Mouse (Mus musculus) R1 (cell line): ENCODE measurements at regions not wholly inside any gene's neighbourhood (a gene's known extent, or its start where the extent isn't known, plus 50 kb on each side); places are given as distances from the start of the nearest gene placed in this dataset.
"Not testable (repeated sequence)": the region's sequence is repeated elsewhere in the genome, so short reads cannot be mapped to it uniquely, and the experiment has no call there.

ENCODE experiments used
- DNase-seq: peaks from one replicate; pipeline ENCODE4 v3.0.0-alpha.2; 2018; ENCODE audit warnings: low read depth, low spot score

DNA sequence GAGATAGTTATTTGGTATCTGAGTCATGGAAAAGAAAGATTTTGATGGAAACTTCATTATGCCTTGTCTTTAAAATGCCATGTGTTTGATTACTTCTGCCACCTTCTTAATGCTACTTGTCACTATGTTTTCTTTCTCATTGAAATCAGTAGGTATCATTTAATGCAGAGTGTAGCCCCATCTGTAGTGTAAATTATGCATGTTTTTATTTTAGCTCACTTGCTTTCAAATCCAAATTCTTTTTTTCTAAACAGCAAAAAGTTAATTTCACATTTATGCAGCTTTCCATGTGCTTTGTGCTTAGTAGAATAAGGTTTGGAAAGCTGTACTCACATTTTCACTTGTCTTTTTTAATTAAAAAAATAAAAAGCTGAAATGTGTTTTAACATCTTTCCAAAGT is 748.0 kb upstream of the Epha7 start:
- DNase-seq = no peak

DNA sequence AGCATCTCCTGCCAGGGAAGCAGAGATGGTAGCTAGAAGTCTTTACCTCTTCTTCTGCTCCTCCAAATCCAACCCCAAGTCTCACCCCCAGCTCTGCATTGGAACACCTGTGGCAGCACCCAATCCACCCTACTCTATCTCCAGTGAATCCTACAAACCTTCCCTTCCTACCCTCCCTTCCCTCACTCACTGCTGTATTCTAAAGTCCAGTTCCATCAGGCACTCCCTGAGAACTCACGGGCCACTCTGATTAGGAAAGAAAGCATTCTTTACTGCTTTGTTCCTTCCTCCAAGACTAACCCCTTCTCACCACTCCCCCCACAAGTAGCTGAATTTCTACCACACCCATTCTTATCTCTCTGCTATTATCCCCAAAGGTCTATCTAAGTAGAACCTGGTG is 747.1 kb upstream of the Epha7 start:
- no peak for DNase-seq

DNA sequence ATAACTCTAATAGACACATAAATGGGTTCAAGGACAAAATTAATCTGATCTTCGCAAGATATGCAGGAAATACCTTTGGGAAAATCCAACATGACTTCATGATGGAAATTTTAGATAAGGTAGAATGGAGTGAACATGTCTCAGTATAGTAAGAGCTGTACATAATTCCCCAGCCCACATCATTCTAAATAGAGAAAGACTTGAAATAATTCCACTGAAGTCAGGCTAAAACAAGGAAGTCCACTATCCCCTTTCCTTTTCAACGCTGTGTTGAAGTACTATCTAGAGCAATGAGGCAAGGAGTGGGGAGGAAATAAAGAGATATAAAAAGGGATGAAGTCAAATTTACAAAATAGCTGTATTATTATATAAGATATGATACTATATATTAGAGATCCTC is 733.9 kb upstream of the Epha7 start:
- no peak for DNase-seq

DNA sequence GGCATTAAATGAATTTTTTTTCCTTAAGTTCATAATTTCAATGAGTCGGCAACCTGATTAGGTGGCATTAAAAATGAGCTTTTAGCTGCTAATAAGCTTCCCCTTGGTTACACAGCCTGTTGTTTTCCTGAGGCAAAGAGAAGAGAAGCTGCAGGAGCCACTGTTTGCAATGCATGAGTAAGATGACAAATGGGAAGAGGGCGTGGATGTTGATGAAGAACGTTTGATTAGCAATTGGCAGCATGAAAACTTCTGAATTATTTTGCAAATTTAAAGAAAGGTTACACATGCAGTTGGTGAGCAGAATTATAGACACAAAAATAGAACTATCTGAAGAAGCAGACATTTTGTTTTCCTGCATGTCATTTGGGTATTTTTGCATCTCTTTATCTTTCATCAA is 720.1 kb upstream of the Epha7 start:
- DNase-seq = no peak

- DNase-seq = no peak
Measured at GRCm38 (mm10) chr4:28143165-28143564, 669.8 kb upstream of the Epha7 start.

DNA sequence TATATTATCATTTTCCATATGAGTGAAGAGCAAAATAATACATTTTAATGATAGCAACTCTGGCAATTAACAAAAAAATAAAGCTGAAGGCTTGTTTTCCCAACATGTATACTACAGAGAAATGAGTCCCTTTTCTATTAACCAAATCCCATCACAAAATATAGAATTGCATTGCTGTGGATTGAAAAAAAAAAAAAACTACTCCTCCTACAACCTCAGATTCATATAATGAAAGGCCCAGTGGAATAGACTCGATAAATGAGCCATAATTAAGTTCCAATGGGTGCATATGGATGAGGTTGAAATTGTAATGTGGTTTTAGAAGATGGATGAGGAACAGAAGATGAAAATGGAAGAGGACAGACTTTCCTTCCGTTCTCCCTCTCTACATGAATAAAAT is 657.8 kb upstream of the Epha7 start:
- DNase-seq = no peak

- DNase-seq = peak; percentile 81
Measured at GRCm38 (mm10) chr4:28176771-28177170, 636.2 kb upstream of the Epha7 start.

GRCm38 (mm10) chr4:28190861-28191260 is 622.1 kb upstream of the Epha7 start:
- no peak for DNase-seq

DNA sequence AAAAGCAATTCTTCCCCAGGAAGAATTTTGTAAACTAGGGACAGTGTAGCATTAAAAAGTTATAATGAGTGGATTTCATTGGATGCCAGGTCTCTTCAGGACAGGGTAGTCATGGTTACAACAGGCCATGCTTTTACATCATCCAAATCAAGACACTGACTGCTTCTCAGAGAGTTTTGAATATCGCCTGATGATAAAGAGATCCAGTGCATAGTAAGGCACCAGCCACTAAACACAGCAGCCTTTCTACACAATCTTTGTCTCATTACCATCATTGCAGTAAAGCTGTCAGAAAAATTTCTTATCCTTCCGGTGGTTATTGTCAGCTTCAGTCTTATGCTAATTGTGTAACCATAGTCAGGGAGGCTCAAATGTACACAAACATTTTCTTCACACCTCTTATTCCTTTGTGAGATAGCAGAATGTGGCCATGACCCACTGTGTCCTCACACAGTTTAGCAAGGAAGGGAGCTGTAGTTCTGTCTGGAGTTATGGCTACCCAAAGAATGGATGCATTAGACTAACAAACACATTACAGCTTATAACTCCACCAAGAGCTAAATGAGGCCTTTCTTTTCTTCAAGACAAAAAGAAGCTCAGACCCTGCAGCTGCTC is 585.2 kb upstream of the Epha7 start:
- no peak for DNase-seq

DNA sequence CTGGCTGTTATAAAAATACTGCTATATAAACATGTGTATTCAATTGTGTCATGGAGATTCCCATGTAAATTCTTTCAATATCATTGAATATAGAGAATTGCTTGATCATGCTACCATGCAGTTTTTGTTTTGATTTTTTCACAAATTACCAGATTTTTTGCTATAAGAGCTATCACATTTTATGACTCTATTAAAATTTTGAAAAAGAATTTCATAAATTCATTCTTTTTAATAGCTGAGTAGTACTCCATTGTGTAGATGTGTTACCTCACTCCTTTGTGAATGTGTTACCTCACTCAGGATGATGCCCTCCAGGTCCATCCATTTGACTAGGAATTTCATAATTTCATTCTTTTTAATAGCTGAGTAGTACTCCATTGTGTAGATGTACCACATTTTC is 577.4 kb upstream of the Epha7 start:
- DNase-seq = not testable (repeated sequence)

DNA sequence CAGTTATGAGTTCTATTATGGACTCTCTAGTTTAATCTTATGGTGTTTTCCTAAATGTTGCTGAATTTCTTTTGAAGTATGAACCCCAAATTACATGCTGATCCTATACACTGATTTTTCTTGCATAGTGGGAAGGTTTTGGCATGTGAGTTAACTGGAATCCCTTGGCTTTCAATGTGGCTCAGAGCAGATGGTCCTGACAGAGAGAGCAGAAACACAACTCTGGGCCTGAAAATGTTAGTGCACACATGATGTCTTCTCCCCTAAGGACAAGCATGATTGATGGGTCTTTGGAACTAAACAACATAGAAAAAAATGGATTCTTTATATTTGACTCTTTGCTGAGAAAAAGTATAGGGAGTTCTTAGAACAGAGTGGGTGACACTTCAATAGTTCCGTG is 570.7 kb upstream of the Epha7 start:
- DNase-seq = no peak
